Mouse (Mus musculus): ENCODE results near the gene 2810408A11Rik. TPM values are rescaled to one million over a fixed set of nuclear protein-coding genes. Genes with fewer than 3 reads are reported as not detected.
"Not testable (repeated sequence)": the region's sequence is repeated elsewhere in the genome, so short reads cannot be mapped to it uniquely, and the experiment has no call there.

2810408A11Rik gene
- total RNA-seq, 1 experiment = 3.3 TPM

GRCm38 (mm10) chr11:69864138-69864860, 36.5 kb downstream of the 2810408A11Rik start:
- Histone ChIP-seq H3K4me1 (ENCODE audit: control insufficient read depth in 2 of 2, insufficient read depth in 2 of 2, low read length in 2 of 2, poor library complexity in 1 of 2) (peaks cover 2 to 5% of the 10 kb centered on the region in 2 experiments; a peak in 2 of 4 replicates), H3K9me3 (ENCODE audit: control insufficient read depth, insufficient read depth, low read depth, low read length) (no peaks in the 10 kb centered on the region), H3K27ac (ENCODE audit: insufficient read depth, low read depth, low read length, poor library complexity, severe bottlenecking) (no peak overlapping the region), H3K36me3 (ENCODE audit: control insufficient read depth, insufficient read depth, low read length, poor library complexity, severe bottlenecking) (no peaks in the 10 kb centered on the region), H3K9ac (ENCODE audit: insufficient read depth, low read depth, low read length, poor library complexity, severe bottlenecking) (no peak overlapping the region), H3K4me3 (ENCODE audit: insufficient read depth in 1 of 2, low read depth in 1 of 2, low read length in 2 of 2, poor library complexity in 1 of 2, severe bottlenecking in 1 of 2) (no peak overlapping the region)
- DNase-seq (ENCODE audit: low read depth, low spot score) = no peak
- in situ Hi-C loops (cut with MboI; ENCODE audit: low sequenced_read_pairs in 2 of 2, unreplicated experiment in 2 of 2) = no loop called here
- TF ChIP-seq CHD2 (IDR thresholded peaks at IDR 0.05; ENCODE audit: low read depth, low read length) (no peak), MAFK (IDR thresholded peaks at IDR 0.05; ENCODE audit: insufficient read depth, low read depth, low read length) (no peak), ZC3H11A (IDR thresholded peaks at IDR 0.05; ENCODE audit: borderline replicate concordance, low read depth, low read length) (no peak), ZNF384 (IDR thresholded peaks at IDR 0.05; ENCODE audit: low read depth, low read length) (no peak), HCFC1 (IDR thresholded peaks at IDR 0.05; ENCODE audit: borderline replicate concordance, insufficient read depth, low read length) (no peak)

GRCm38 (mm10) chr11:69863729-69864128, 37.1 kb downstream of the 2810408A11Rik start:
- H3K4me3 ChIP-seq (ENCODE audit: insufficient read depth in 1 of 2, low read depth in 1 of 2, low read length in 2 of 2, poor library complexity in 1 of 2, severe bottlenecking in 1 of 2); H3K36me3 ChIP-seq (ENCODE audit: control insufficient read depth, insufficient read depth, low read length, poor library complexity, severe bottlenecking); H3K9ac ChIP-seq (ENCODE audit: insufficient read depth, low read depth, low read length, poor library complexity, severe bottlenecking); DNase-seq (ENCODE audit: low read depth, low spot score); H3K9me3 ChIP-seq (ENCODE audit: control insufficient read depth, insufficient read depth, low read depth, low read length); in situ Hi-C loops (cut with MboI; ENCODE audit: low sequenced_read_pairs in 2 of 2, unreplicated experiment in 2 of 2); H3K27ac ChIP-seq (ENCODE audit: insufficient read depth, low read depth, low read length, poor library complexity, severe bottlenecking); H3K4me1 ChIP-seq (ENCODE audit: control insufficient read depth in 2 of 2, insufficient read depth in 2 of 2, low read length in 2 of 2, poor library complexity in 1 of 2): not testable (repeated sequence)

- Histone ChIP-seq H3K27ac (ENCODE audit: insufficient read depth, low read depth, low read length, poor library complexity, severe bottlenecking) (no peak within 1 kb of the TSS), H3K4me3 (ENCODE audit: insufficient read depth in 1 of 2, low read depth in 1 of 2, low read length in 2 of 2, poor library complexity in 1 of 2, severe bottlenecking in 1 of 2) (peak within 1 kb of the TSS; percentile 53 to 65), H3K4me1 (ENCODE audit: control insufficient read depth in 2 of 2, insufficient read depth in 2 of 2, low read length in 2 of 2, poor library complexity in 1 of 2) (peaks cover 4 to 14% of the 10 kb centered on the region in 2 experiments; a peak in 2 of 4 replicates), H3K9ac (ENCODE audit: insufficient read depth, low read depth, low read length, poor library complexity, severe bottlenecking) (peak within 1 kb of the TSS; percentile 67), H3K9me3 (ENCODE audit: control insufficient read depth, insufficient read depth, low read depth, low read length) (no peaks in the 10 kb centered on the region), H3K36me3 (ENCODE audit: control insufficient read depth, insufficient read depth, low read length, poor library complexity, severe bottlenecking) (peaks cover 4% of the 10 kb centered on the region; the same call in 1 of the 2 replicates)
- in situ Hi-C loops (cut with MboI; ENCODE audit: low sequenced_read_pairs in 2 of 2, unreplicated experiment in 2 of 2) = no loop called here
- no peak for TF ChIP-seq ZC3H11A (IDR thresholded peaks at IDR 0.05; ENCODE audit: borderline replicate concordance, low read depth, low read length)
- no peak for DNase-seq (ENCODE audit: low read depth, low spot score)
These were observed 42.4 kb downstream of the 2810408A11Rik start, which contains the start of gene Tnk1 for GRCm38 (mm10) chr11:69858113-69858998. Gene Tnk1 (minus strand): TSS chr11:69858730.

GRCm38 (mm10) chr11:69855347-69855746, 45.4 kb downstream of the 2810408A11Rik start:
- in situ Hi-C loops (cut with MboI; ENCODE audit: low sequenced_read_pairs in 2 of 2, unreplicated experiment in 2 of 2) = no loop called here
- Histone ChIP-seq H3K4me1 (ENCODE audit: control insufficient read depth in 2 of 2, insufficient read depth in 2 of 2, low read length in 2 of 2, poor library complexity in 1 of 2) (peaks cover 4 to 14% of the 10 kb centered on the region in 2 experiments; a peak in 2 of 4 replicates), H3K9me3 (ENCODE audit: control insufficient read depth, insufficient read depth, low read depth, low read length) (no peaks in the 10 kb centered on the region), H3K9ac (ENCODE audit: insufficient read depth, low read depth, low read length, poor library complexity, severe bottlenecking) (no peak overlapping the region), H3K27ac (ENCODE audit: insufficient read depth, low read depth, low read length, poor library complexity, severe bottlenecking) (no peak overlapping the region), H3K36me3 (ENCODE audit: control insufficient read depth, insufficient read depth, low read length, poor library complexity, severe bottlenecking) (peaks cover 15% of the 10 kb centered on the region; the same call in 1 of the 2 replicates), H3K4me3 (ENCODE audit: insufficient read depth in 1 of 2, low read depth in 1 of 2, low read length in 2 of 2, poor library complexity in 1 of 2, severe bottlenecking in 1 of 2) (peak overlapping the region; percentile 52 to 58)
- no peak for DNase-seq (ENCODE audit: low read depth, low spot score)
- no peak for TF ChIP-seq ZC3H11A (IDR thresholded peaks at IDR 0.05; ENCODE audit: borderline replicate concordance, low read depth, low read length)
- TF ChIP-seq HCFC1 (IDR thresholded peaks at IDR 0.05; ENCODE audit: borderline replicate concordance, insufficient read depth, low read length) = no peak
- no peak for TF ChIP-seq CHD2 (IDR thresholded peaks at IDR 0.05; ENCODE audit: low read depth, low read length)
- TF ChIP-seq MAFK (IDR thresholded peaks at IDR 0.05; ENCODE audit: insufficient read depth, low read depth, low read length) = no peak
- TF ChIP-seq ZNF384 (IDR thresholded peaks at IDR 0.05; ENCODE audit: low read depth, low read length) = no peak

Data from ES-E14 (cell line).